In the genomic region with DNA sequence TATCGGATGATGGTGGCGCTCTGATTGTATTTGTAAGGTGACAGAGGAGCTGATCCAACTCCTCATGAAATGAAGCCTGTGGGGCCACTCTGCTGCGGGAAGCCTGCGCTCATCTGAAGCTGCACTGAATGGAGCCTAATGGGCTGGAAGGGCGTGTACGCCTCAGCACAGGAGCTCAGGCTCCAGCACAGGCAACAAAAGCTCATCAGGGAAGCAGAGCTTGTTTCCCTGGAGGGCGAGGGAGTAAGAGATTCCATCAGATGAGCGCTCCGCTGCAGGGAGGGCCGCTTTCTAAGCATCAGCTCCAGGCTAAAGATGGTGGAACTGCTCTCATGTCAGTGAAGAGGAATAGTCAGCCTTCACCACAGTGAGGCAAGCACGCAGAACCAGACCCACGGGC, we compare ENCODE assay signal across 20 mouse cellular contexts. TPM values are rescaled to one million over a fixed set of nuclear protein-coding genes. Genes with fewer than 3 reads are reported as not detected.
DNase-seq lines count a peak whose midpoint lies in the region; ATAC-seq lines count a peak whose summit lies in the region.
"Had no signal": no experiment of that assay in that cellular context is flagged by ENCODE, and none has a peak within 500 bp of the region (broad histone marks: within the 10 kb centered on the region; RNA-seq: fewer than 3 reads in every experiment).

No protein-coding gene starts in this region.

- H3K36me3 ChIP-seq in heart, embryonic 12.5 days, result peaks cover 66% of the 10 kb centered on the region
- H3K36me3 ChIP-seq in hindbrain, embryonic 11.5 days (ENCODE audit: control insufficient read depth, insufficient read depth, low read length), result peaks cover 6% of the 10 kb centered on the region; the same call in 1 of the 2 replicates
- H3K36me3 ChIP-seq in neural tube, embryonic 14.5 days (ENCODE audit: control insufficient read depth, insufficient read depth, low read length), result peaks cover 31% of the 10 kb centered on the region

- H3K27me3 ChIP-seq in heart, embryonic 12.5 days (replicated peaks), result no peaks in the 10 kb centered on the region
- no peaks in the 10 kb centered on the region for H3K27me3 ChIP-seq in hindbrain, embryonic 11.5 days (ENCODE audit: control insufficient read depth, insufficient read depth, low read length)
- no peaks in the 10 kb centered on the region for H3K27me3 ChIP-seq in neural tube, embryonic 14.5 days (ENCODE audit: control insufficient read depth, insufficient read depth, low read length)
- H3K27me3 ChIP-seq: embryonic facial prominence, embryonic 15.5 days; Patski had no signal

- H3K27ac ChIP-seq in heart, embryonic 12.5 days (ENCODE audit: poor library complexity, severe bottlenecking), result peak overlapping the region; percentile 37; the same call in 1 of the 2 replicates
- no peak overlapping the region for H3K27ac ChIP-seq in hindbrain, embryonic 11.5 days (ENCODE audit: low read depth, low read length)
- peak overlapping the region; percentile 56; the same call in 1 of the 2 replicates for H3K27ac ChIP-seq in neural tube, embryonic 14.5 days (ENCODE audit: low read depth, low read length)
- H3K27ac ChIP-seq: embryonic facial prominence, embryonic 15.5 days; gastrocnemius, adult 2 months; liver, embryonic 14.5 days; macrophage had no signal

- peak overlapping the region; percentile 22; the same call in 1 of the 2 replicates for H3K9ac ChIP-seq in heart, embryonic 12.5 days
- H3K9ac ChIP-seq in hindbrain, embryonic 11.5 days (ENCODE audit: low read depth, low read length), result no peak overlapping the region
- no peak overlapping the region for H3K9ac ChIP-seq in neural tube, embryonic 14.5 days (replicated peaks; ENCODE audit: low read depth, low read length)
- H3K9ac ChIP-seq: embryonic facial prominence, embryonic 15.5 days; liver, embryonic 14.5 days had no signal

- 54% methylated on average over 12 of the region's 12 CpGs for WGBS in heart, embryonic 12.5 days
- 37% methylated on average over 12 of the region's 12 CpGs for WGBS in hindbrain, embryonic 11.5 days
- 34% methylated on average over 12 of the region's 12 CpGs for WGBS in neural tube, embryonic 14.5 days

- H3K4me3 ChIP-seq in heart, embryonic 12.5 days, result no peak overlapping the region
- H3K4me3 ChIP-seq in hindbrain, embryonic 11.5 days (ENCODE audit: low read depth, low read length), result no peak overlapping the region
- no peak overlapping the region for H3K4me3 ChIP-seq in neural tube, embryonic 14.5 days (ENCODE audit: low read depth, low read length)
- H3K4me3 ChIP-seq: embryonic facial prominence, embryonic 15.5 days; gastrocnemius, adult 2 months had no signal

- no peaks in the 10 kb centered on the region for H3K9me3 ChIP-seq in heart, embryonic 12.5 days (replicated peaks)
- no peaks in the 10 kb centered on the region for H3K9me3 ChIP-seq in hindbrain, embryonic 11.5 days (ENCODE audit: control insufficient read depth, low read length)
- no peaks in the 10 kb centered on the region for H3K9me3 ChIP-seq in neural tube, embryonic 14.5 days (ENCODE audit: control insufficient read depth, low read length)
- H3K9me3 ChIP-seq: embryonic facial prominence, embryonic 15.5 days had no signal

- intact Hi-C loops in left cerebral cortex, postnatal 14 days (cut with DNase I), result loop anchor here (10.0 kb wide), 1 partner anchor 227 kb away; no protein-coding TSS in a partner anchor

- peaks cover 7% of the 10 kb centered on the region for H3K4me1 ChIP-seq in heart, embryonic 12.5 days (replicated peaks)
- H3K4me1 ChIP-seq in hindbrain, embryonic 11.5 days (replicated peaks; ENCODE audit: control insufficient read depth, insufficient read depth, low read length), result no peaks in the 10 kb centered on the region
- H3K4me1 ChIP-seq in neural tube, embryonic 14.5 days (ENCODE audit: control insufficient read depth, insufficient read depth, low read length), result no peaks in the 10 kb centered on the region
- H3K4me1 ChIP-seq: embryonic facial prominence, embryonic 15.5 days had no signal

- DNase-seq in heart, adult 8-10 months (ENCODE audit: low spot score), result no peak
- DNase-seq in brain, adult 2 months (ENCODE audit: low read depth, low spot score), result peak; percentile 43
- DNase-seq in hindbrain, embryonic 11.5 days (ENCODE audit: low spot score), result peak; percentile 6
- no peak for DNase-seq in frontal cortex, postnatal 36 days (ENCODE audit: low spot score in 2 of 2)
- no peak for DNase-seq in left cerebral cortex, postnatal 14 days (ENCODE audit: low spot score in 2 of 2)
- DNase-seq in frontal cortex, postnatal 25 days (ENCODE audit: low spot score in 2 of 2), result no peak
- DNase-seq: adrenal gland, postnatal 14 days; cerebellum, adult 18-20 months; gastrocnemius, adult 2 months; kidney, adult 8-10 months; left cerebral cortex, postnatal 4 days; right cerebral cortex, postnatal 25 days; thymus, postnatal 14 days had no signal

- H3K4me2 ChIP-seq in heart, embryonic 12.5 days, result no peak overlapping the region
- no peak overlapping the region for H3K4me2 ChIP-seq in hindbrain, embryonic 11.5 days (replicated peaks; ENCODE audit: low read depth, low read length)
- no peak overlapping the region for H3K4me2 ChIP-seq in neural tube, embryonic 14.5 days (ENCODE audit: low read depth, low read length)
- H3K4me2 ChIP-seq: embryonic facial prominence, embryonic 15.5 days had no signal

- no peak for ATAC-seq in heart, embryonic 12.5 days (ENCODE audit: insufficient number of reproducible peaks, low FRiP score)
- ATAC-seq in hindbrain, embryonic 11.5 days (ENCODE audit: low FRiP score), result no peak
- no peak for ATAC-seq in neural tube, embryonic 14.5 days (ENCODE audit: low read depth)
- ATAC-seq: Patski had no signal

RNA-seq across cellular contexts. Expression of gene Lias, which starts 16.7 kb away (rescaled TPM):
- polyA plus RNA-seq in heart, embryonic 12.5 days (2016; fragmentation: Nextera tagmentation; extraction: Ambion mirVana), result 54.0 and 55.6 TPM in 2 replicates
- 10 to 100 TPM; 48.0 to 56.8 (median 54.2) TPM for total RNA-seq in heart, adult 8-10 months (2022)
- 64.7 and 66.5 TPM in 2 replicates for polyA plus RNA-seq in hindbrain, embryonic 11.5 days (2014; fragmentation: Nextera tagmentation; extraction: Ambion mirVana)
- 65.0 and 70.7 TPM in 2 replicates for polyA plus RNA-seq in neural tube, embryonic 14.5 days (2014; fragmentation: Nextera tagmentation; extraction: Ambion mirVana)
- 10 to 100 TPM; 35.4 to 36.1 TPM for total RNA-seq in left cerebral cortex, postnatal 14 days (2021)

RNA-seq across cellular contexts. Expression of gene Rpl9, which starts 16.7 kb away (rescaled TPM):
- 599 and 612 TPM in 2 replicates for polyA plus RNA-seq in heart, embryonic 12.5 days (2016; fragmentation: Nextera tagmentation; extraction: Ambion mirVana)
- 100 to 1,000 TPM; 607 to 701 (median 666) TPM for total RNA-seq in heart, adult 8-10 months (2022)
- polyA plus RNA-seq in hindbrain, embryonic 11.5 days (2014; fragmentation: Nextera tagmentation; extraction: Ambion mirVana), result 894 and 900 TPM in 2 replicates
- 605 and 660 TPM in 2 replicates for polyA plus RNA-seq in neural tube, embryonic 14.5 days (2014; fragmentation: Nextera tagmentation; extraction: Ambion mirVana)
- 100 to 1,000 TPM; 562 to 565 TPM for total RNA-seq in left cerebral cortex, postnatal 14 days (2021)

RNA-seq across cellular contexts. Expression of gene Ugdh, which starts 27.8 kb away (rescaled TPM):
- 93.5 and 94.4 TPM in 2 replicates for polyA plus RNA-seq in heart, embryonic 12.5 days (2016; fragmentation: Nextera tagmentation; extraction: Ambion mirVana)
- total RNA-seq in heart, adult 8-10 months (2022), result 10 to 100 TPM; 11.3 to 13.9 (median 12.7) TPM
- polyA plus RNA-seq in hindbrain, embryonic 11.5 days (2014; fragmentation: Nextera tagmentation; extraction: Ambion mirVana), result 69.0 and 70.3 TPM in 2 replicates
- polyA plus RNA-seq in neural tube, embryonic 14.5 days (2014; fragmentation: Nextera tagmentation; extraction: Ambion mirVana), result 31.3 and 40.8 TPM in 2 replicates
- 10 to 100 TPM; 24.8 to 25.7 TPM for total RNA-seq in left cerebral cortex, postnatal 14 days (2021)

RNA-seq across cellular contexts. Expression of gene Klb, which starts 59.9 kb away (rescaled TPM):
- polyA plus RNA-seq in heart, embryonic 12.5 days (2016; fragmentation: Nextera tagmentation; extraction: Ambion mirVana), result 0.15 TPM in 1 of 2 replicates, not detected in the other
- under 1 TPM in 1 of 4 experiments, not detected in 3; 0.20 TPM for total RNA-seq in heart, adult 8-10 months (2022)
- polyA plus RNA-seq in hindbrain, embryonic 11.5 days (2014; fragmentation: Nextera tagmentation; extraction: Ambion mirVana), result 0.11 TPM in 1 of 2 replicates, not detected in the other
- polyA plus RNA-seq in neural tube, embryonic 14.5 days (2014; fragmentation: Nextera tagmentation; extraction: Ambion mirVana), result 0.08 and 0.13 TPM in 2 replicates
- under 1 TPM; 0.29 to 0.47 TPM for total RNA-seq in left cerebral cortex, postnatal 14 days (2021)
- polyA plus RNA-seq: embryonic facial prominence, embryonic 15.5 days; heart, postnatal 0 days; macrophage had no signal

Comparison
In these comparisons a context has a peak if more than half of its experiments do, and no peak if none do; other contexts are left out.
1. DNase-seq: peak in brain, adult 2 months (single experiment) and hindbrain, embryonic 11.5 days (single experiment); none in heart, adult 8-10 months (single experiment), frontal cortex, postnatal 36 days (0 of 2), left cerebral cortex, postnatal 14 days (0 of 2) and frontal cortex, postnatal 25 days (0 of 2).